In genomic region chr14:48594334-48594733, GRCm38 (mm10) we compare ENCODE assay signal across 26 mouse cellular contexts.
"Had no signal": no experiment of that assay in that cellular context is flagged by ENCODE, and none has a peak within 500 bp of the region (broad histone marks: within the 10 kb centered on the region; RNA-seq: fewer than 3 reads in every experiment).

No protein-coding gene starts in this region.

- ATAC-seq: forebrain, embryonic 13.5 days; forebrain, embryonic 14.5 days; forebrain, embryonic 15.5 days; forebrain, embryonic 16.5 days; forebrain, postnatal 0 days had no signal

- DNase-seq: cerebellum, adult 9-11 months; cerebellum, postnatal 10 days; cerebellum, postnatal 14 days; cerebellum, postnatal 25 days; embryo, embryonic 11 days; forebrain, postnatal 0 days; gastrocnemius, adult 2 months; gastrocnemius, postnatal 10 days; gastrocnemius, postnatal 14 days; gastrocnemius, postnatal 25 days; gastrocnemius, postnatal 36 days; heart, adult 18-20 months; heart, adult 2 months had no signal

- H3K9me3 ChIP-seq: embryonic facial prominence, embryonic 10.5 days; embryonic facial prominence, embryonic 12.5 days; embryonic facial prominence, embryonic 13.5 days; embryonic facial prominence, embryonic 15.5 days; forebrain, embryonic 10.5 days; forebrain, embryonic 12.5 days; forebrain, embryonic 13.5 days; forebrain, embryonic 15.5 days; heart, embryonic 10.5 days; heart, embryonic 12.5 days had no signal

- H3K9ac ChIP-seq: embryonic facial prominence, embryonic 12.5 days; embryonic facial prominence, embryonic 13.5 days; embryonic facial prominence, embryonic 15.5 days; forebrain, embryonic 12.5 days; forebrain, embryonic 13.5 days; forebrain, embryonic 15.5 days; forebrain, postnatal 0 days; heart, embryonic 12.5 days had no signal

- H3K27me3 ChIP-seq: forebrain, embryonic 15.5 days; heart, embryonic 12.5 days had no signal

- H3K4me2 ChIP-seq: embryonic facial prominence, embryonic 12.5 days; embryonic facial prominence, embryonic 13.5 days; embryonic facial prominence, embryonic 15.5 days; forebrain, embryonic 12.5 days; forebrain, embryonic 13.5 days; forebrain, embryonic 15.5 days; heart, embryonic 12.5 days had no signal

- H3K4me3 ChIP-seq: embryonic facial prominence, embryonic 10.5 days; embryonic facial prominence, embryonic 12.5 days; embryonic facial prominence, embryonic 13.5 days; embryonic facial prominence, embryonic 15.5 days; erythroblast, embryonic 14.5 days; forebrain, embryonic 10.5 days; forebrain, embryonic 12.5 days; forebrain, embryonic 13.5 days; forebrain, embryonic 15.5 days; gastrocnemius, adult 2 months; heart, adult 2 months; heart, embryonic 10.5 days; heart, embryonic 12.5 days had no signal

- H3K27ac ChIP-seq: embryonic facial prominence, embryonic 10.5 days; embryonic facial prominence, embryonic 12.5 days; embryonic facial prominence, embryonic 13.5 days; embryonic facial prominence, embryonic 15.5 days; forebrain, embryonic 10.5 days; forebrain, embryonic 12.5 days; forebrain, embryonic 13.5 days; forebrain, embryonic 15.5 days; gastrocnemius, adult 2 months; heart, adult 2 months; heart, embryonic 10.5 days had no signal

- H3K36me3 ChIP-seq: embryonic facial prominence, embryonic 10.5 days; embryonic facial prominence, embryonic 12.5 days; embryonic facial prominence, embryonic 13.5 days; embryonic facial prominence, embryonic 15.5 days; forebrain, embryonic 10.5 days; forebrain, embryonic 12.5 days; forebrain, embryonic 15.5 days; heart, embryonic 10.5 days; heart, embryonic 12.5 days had no signal
